Mouse (Mus musculus) gastrocnemius, postnatal 25 days (tissue): ENCODE results near the gene Cfap54. TPM values are rescaled to one million over a fixed set of nuclear protein-coding genes. Genes with fewer than 3 reads are reported as not detected.

Experiments
- DNase-seq: peaks from one replicate; pipeline ENCODE4 v3.0.0; 2022
- total RNA-seq, 2 experiments: library from RNA; stranded (reverse); gene quantifications; 1 replicate in 1 of 2; 2 replicates in 1 of 2; pipeline ENCODE4 v1.2.3; 2021

The Cfap54 gene
- total RNA-seq, 2 experiments from 2014 or later = 0.79 to 0.88 TPM

DNA sequence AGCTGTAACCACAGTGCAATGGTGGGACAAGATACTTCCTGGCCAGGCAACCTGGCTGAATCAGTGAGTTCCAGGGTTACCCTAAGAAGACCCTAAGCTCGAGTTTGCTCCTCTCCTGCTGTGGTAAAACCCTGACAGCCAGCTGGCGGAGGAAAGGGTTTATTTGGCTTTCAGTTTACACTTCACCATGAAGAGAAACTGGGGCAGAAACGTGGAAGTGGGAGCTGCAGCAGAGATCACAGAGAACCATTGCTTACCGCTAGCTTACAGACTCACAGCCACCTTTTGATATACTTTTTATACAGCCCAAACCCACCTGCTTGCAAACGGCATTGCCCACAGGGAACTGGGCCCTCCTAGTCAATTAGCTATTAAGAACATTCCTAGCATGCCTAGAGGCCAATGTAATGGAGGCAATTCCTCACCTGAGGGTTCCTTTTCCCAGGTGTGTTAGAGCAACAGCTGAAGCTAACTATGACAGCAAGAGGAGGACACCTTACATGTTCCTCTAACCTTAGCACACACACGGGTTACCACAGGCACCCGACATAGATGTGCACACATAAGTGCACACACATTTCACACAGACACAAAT is 16.9 kb upstream of the Cfap54 start:
- no peak for DNase-seq

DNA sequence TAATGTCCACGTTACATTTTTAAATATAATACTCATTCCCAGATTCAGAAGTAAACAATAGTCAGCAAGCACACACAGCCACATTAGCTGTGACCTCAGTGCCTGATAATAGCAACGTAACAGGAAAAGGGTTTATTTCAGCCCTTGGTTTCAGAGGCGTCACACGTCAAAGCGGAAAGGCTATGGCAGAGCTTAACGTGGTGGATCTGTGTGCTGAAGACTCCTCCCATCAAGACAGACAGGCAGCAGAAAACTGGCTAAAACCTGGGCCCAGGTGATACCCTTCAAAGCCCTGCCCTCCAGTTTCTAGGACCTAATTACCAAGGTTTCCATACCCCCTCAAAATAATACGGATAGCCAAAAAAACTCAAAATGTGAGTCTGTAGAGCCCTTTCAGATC is 16.0 kb upstream of the Cfap54 start:
- DNase-seq = no peak

DNA sequence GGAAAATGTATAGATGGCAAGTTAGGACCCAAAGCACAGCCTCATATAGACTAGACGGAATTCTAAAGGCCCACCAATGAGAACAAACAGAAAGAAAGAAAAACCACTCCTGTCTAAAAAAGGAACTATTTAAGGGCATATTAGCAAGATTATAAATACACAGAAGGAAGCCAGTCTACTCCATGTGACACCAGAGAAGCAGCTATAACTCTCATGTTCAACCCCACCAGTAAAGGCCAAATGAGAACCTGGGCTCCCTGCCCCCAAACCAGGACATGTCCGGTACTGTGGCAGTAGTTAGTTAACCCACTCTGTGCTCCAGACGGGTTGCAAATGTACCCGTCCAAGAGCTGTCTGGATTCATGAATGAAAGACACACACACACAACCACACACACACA is 14.4 kb upstream of the Cfap54 start:
- DNase-seq = no peak

GRCm38 (mm10) chr10:93094957-93095580 is 13.7 kb upstream of the Cfap54 start:
- no peak for DNase-seq

DNA sequence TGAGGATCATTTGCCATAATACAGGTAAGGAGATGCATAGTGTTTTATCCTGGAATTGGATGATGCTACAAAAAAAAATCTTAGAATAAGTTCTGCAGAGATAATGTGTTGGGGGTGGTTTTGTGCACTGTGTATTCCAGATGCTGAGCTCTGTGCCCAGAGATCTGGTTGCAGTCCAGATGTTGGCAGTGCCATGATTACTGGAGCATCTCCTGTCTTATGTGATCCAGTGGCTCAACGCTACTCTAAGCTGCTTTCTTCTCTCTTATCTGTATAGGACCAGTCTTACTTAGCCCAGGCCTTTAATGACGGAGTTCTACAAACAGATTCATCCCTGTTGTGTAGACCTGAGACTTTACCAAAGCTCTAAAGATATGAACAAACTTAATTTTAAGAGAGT is 10.5 kb upstream of the Cfap54 start:
- no peak for DNase-seq

GRCm38 (mm10) chr10:93090241-93090640 is 8.8 kb upstream of the Cfap54 start:
- DNase-seq = no peak

DNA sequence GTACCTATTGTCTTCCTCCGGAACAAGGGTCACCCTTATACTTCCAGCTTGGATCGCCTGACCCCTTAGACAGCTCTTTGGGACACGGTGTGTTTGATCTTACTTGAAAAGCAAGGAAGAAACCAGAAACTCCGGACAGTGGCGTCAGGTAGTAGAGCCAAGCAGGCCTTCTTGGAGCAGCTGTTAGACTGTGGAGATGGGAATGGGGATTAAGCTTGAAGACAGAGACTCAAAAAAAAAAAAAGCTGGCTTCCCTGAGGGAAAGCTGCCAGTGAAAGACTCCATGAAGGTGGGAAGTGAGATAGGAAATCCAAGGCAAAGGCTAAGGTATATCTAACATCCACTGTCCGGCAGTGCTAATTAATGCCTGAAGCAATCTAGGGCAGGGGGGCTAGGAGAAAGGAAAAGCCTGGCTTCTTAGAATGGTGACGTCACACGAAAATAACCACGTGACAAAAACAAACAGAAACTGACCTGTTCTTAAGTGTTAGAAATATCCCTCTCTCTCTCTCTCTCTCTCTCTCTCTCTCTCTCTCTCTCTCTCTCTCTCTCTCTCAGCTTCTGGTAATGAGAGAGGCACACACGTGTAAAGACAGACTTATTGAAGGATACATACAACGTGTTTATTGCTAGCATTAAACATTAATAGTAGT is 7.1 kb upstream of the Cfap54 start:
- no peak for DNase-seq

DNA sequence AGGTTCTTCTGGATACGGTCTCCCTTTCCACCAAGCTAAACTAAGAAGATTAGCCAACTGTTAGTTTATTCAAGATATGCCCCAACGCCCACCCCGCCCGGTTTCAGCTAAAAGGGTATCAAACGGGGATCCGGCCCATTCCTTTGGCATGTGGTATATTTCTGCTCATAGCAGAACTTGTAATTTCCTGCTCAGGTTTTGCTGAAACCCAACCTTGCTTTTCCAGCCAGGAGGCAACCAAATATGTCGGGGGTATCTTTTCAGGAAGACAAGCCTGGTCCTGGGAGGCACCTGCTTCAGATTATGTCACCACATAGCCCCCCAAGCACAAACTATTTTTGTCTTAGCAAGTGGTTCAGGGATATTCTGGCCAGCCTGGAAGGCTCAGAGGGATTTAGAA is 6.1 kb upstream of the Cfap54 start:
- no peak for DNase-seq

- no peak for DNase-seq
Observed at GRCm38 (mm10) chr10:93083963-93084340, 2.5 kb upstream of the Cfap54 start.

GRCm38 (mm10) chr10:93083198-93083962 is 2.0 kb upstream of the Cfap54 start:
- DNase-seq = no peak

- no peak for DNase-seq
Observed at GRCm38 (mm10) chr10:93079486-93079885, 1.9 kb downstream of the Cfap54 start.

DNA sequence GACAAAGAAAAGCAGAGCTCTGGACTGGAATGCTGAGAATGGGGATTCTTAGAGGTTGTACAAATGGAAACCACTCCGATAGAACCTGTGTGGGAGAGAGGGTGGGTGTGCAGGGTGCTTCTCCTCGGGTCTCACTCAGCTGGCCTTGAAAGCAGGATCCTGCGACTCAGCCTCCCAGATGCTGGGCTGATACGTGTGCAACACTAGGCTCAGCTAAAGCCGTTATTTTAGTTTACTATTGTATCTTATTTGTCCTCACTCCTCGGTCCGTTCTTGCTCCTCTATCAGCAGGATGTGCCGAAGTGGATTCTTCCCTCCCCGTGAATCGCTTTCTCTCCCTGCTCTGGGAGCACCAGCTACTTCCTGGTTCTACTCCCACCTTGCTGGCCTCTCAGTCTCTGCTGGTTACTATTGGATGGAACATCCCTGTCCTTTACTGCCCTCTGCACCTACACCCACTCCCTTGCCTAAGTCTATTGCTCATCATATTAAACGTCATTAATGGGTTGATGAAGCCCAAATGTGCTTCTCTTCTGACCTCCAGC is 3.4 kb downstream of the Cfap54 start:
- DNase-seq = no peak

- no peak for DNase-seq
Observed at GRCm38 (mm10) chr10:93076376-93076775, 5.0 kb downstream of the Cfap54 start.

GRCm38 (mm10) chr10:93075856-93076255 is 5.6 kb downstream of the Cfap54 start:
- no peak for DNase-seq

DNA sequence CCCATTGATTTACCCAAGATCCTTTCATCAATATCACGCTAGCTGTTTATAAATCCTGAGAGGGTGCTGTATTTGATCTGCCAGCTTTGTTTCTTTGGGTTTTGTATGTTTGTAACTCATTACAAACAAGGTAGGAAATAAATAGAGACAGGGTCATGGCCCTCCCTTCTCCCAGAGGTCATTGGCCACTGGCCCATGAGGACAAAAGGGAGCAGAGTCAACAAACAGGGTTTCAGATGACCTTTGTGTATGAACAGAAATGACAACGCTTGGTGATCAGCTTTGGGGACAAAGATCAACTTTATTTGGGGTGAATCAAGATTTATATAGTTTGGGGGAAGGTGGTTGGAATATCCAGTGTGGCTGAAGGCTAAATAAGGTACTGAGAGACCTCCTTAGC is 8.6 kb downstream of the Cfap54 start:
- DNase-seq = no peak

GRCm38 (mm10) chr10:93071753-93072152 is 9.7 kb downstream of the Cfap54 start:
- no peak for DNase-seq

DNA sequence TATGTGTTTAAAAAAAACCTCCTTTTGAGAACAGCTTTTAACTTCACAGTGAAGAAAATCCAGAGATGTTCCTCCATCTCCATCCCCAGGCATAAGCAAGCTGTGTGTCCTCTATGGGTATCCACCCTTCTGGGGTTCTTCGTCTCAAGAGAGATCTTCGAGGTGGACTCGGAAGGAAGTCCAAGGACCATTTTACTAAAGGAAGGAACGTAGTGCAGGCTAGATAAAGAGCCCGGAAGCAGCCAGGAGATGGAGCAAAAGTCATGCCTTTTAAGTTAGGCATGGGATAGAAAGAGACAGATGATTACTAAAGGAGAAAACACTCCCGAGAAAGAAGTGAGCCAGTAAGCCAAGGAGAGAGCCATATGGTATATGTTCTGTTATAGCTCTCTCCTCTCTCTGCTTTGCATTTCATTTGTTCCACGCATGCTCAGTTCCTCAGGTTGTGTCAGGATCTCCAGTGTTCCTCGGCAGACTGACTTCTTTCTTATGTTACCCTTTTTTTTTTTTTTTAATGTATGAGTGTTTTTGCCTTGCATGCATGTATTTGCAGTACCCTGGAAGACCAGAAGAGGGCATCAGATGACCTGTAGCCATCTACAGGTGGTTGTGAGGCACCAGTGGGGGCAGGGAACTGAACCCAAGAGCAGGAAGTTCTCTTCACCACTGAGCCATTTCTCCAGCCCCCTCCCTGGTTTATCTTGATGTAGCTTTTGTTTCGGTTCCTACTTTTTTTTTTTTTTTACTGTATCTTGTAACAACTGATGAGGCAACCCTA is 11.1 kb downstream of the Cfap54 start:
- DNase-seq = peak; percentile 39

DNA sequence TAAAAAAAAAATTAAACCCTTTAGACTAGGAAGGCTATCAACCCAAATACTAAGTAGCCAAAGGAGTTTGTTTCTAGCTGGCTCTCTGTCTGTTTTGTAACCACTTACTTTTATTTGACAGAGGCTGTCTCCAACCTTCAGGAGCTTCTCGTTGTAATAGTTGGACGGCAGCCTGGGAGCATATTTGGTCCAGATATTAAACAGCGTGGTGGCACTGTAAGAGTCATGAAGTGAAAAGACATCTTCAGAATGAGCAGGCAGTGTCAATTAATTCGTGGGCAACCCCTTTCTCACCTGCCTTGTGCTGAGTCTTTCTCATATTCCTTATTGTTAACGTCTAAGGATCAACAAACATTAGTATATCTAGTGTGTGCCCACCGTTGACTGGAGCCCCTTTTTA is 11.7 kb downstream of the Cfap54 start:
- no peak for DNase-seq

DNA sequence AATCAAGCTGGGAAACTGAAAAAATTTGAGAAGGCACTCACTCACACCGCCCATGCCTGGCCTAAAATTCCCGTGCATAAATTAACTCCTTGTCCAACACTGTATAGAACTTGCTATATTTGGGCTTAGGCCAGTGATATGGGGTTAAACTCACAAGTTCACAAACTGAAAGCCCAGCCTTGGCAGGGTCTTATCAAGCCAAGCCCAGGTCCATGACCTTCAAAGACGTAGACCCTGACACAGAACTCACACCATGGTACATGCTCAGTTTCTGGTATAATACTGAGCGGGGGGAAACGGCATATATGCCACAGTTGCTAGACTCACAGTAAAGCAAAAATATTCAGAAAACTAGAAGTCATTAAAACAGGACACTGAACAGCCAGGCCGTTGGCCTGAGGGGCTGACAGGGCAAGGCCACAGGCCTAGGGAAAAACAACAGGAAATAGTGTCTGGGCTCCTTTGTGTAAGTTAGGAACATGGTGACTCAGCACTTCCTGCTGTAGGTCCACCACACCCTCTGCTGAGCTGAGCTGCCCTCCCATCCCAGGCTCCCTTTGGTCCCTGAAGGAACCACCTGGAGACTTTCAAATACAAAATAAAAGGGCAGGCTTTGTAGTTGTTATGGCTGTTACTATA is 12.3 kb downstream of the Cfap54 start:
- DNase-seq = peak; percentile 33

DNA sequence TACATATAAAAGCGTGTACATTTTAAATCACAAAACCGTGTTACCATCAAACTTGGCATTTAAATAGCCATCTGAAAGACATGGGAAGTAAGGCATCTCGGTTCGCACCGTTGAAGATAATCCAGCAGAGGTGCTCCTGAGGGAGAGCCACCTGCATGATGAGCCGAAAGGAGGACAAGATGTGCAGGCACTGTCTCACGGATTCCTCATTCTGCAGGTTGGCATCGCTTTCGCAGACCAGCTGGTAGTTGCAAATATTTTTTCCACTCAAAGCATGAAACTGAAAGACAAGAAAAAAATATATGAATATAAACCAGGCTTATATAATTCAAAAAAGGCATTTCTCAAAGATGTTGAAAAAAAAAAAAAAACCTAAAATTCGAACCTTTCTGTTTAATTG is 16.4 kb downstream of the Cfap54 start:
- no peak for DNase-seq

GRCm38 (mm10) chr10:93063576-93063975 is 17.8 kb downstream of the Cfap54 start:
- no peak for DNase-seq

DNA sequence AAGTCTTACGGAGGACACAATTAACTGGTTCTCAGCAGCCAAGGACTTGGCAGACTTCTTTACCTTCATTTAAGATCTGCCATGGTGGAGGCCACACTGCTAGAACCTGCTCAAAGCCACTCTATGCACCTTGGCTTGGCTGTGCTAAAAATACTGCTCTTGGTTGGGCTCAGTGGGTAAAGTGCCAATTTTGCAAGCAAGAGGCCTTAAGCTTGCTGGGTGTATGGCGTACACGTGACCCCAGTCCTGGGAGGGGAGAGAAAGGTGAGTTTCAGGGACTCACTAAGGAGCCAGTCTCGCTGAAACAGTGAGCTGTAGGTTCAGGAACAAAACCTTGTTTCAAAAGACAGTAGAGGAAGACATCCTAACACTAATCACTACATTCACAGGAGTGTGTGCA is 19.0 kb downstream of the Cfap54 start:
- DNase-seq = no peak
